Mouse (Mus musculus) NIH3T3 (cell line): ENCODE results near the gene Tecta.

Experiments used
- DNase-seq: peaks from one replicate; pipeline ENCODE4 v3.0.0-alpha.2; 2012; ENCODE audit warnings: low read depth

Tecta gene

GRCm38 (mm10) chr9:42320616-42321015 lies 79.1 kb downstream of the Tecta start:
- DNase-seq, result no peak

GRCm38 (mm10) chr9:42318455-42318987 lies 81.2 kb downstream of the Tecta start:
- no peak for DNase-seq

GRCm38 (mm10) chr9:42317337-42317736 lies 82.4 kb downstream of the Tecta start:
- no peak for DNase-seq

GRCm38 (mm10) chr9:42315816-42316215 lies 83.9 kb downstream of the Tecta start:
- DNase-seq, result peak; percentile 77

- DNase-seq, result peak; percentile 47
These were observed 84.8 kb downstream of the Tecta start for GRCm38 (mm10) chr9:42314959-42315358.

GRCm38 (mm10) chr9:42314388-42314787 lies 85.3 kb downstream of the Tecta start:
- DNase-seq, result no peak

- peak; percentile 72 for DNase-seq
These were observed 85.9 kb downstream of the Tecta start for GRCm38 (mm10) chr9:42313872-42314271.

- DNase-seq, result no peak
These were observed 88.4 kb downstream of the Tecta start for GRCm38 (mm10) chr9:42311311-42311710.

- DNase-seq, result no peak
These were observed 95.8 kb downstream of the Tecta start for GRCm38 (mm10) chr9:42303894-42304293.

- no peak for DNase-seq
These were observed 98.6 kb downstream of the Tecta start for GRCm38 (mm10) chr9:42301082-42301633.

GRCm38 (mm10) chr9:42296297-42296922 lies 103.3 kb downstream of the Tecta start:
- DNase-seq, result no peak

- DNase-seq, result no peak
These were observed 105.6 kb downstream of the Tecta start for GRCm38 (mm10) chr9:42294131-42294530.

GRCm38 (mm10) chr9:42293596-42293995 lies 106.1 kb downstream of the Tecta start:
- no peak for DNase-seq

GRCm38 (mm10) chr9:42293051-42293450 lies 106.7 kb downstream of the Tecta start:
- DNase-seq, result no peak

- DNase-seq, result no peak
These were observed 120.1 kb downstream of the Tecta start for GRCm38 (mm10) chr9:42279676-42280075.
